Mouse (Mus musculus) MEL (cell line): ENCODE data around the gene Lamtor4.

Source experiments
- NELFE ChIP-seq: IDR thresholded peaks from 2 replicates; pipeline ENCODE4 v1.6.1; 2011; ENCODE audit warnings: low read depth, low read length, improper control_type of control experiment
- POLR2A ChIP-seq, 2 experiments: IDR thresholded peaks; 2 replicates each; pipeline ENCODE4 v1.6.1; 2011 to 2012; ENCODE audit warnings: low read length in 2 of 2, mild to moderate bottlenecking in 2 of 2, control low read depth in 1 of 2, improper control_type of control experiment in 1 of 2, low read depth in 1 of 2, moderate library complexity in 1 of 2; ENCODE audit not compliant: control insufficient read depth in 1 of 2, insufficient read depth in 1 of 2, poor library complexity in 1 of 2
- TCF12 ChIP-seq: IDR thresholded peaks from 2 replicates; pipeline ENCODE4 v1.6.1; 2014; ENCODE audit warnings: low read depth, mild to moderate bottlenecking, inconsistent platforms, low read length, improper control_type of control experiment, moderate library complexity
- USF1 ChIP-seq: IDR thresholded peaks from 2 replicates; pipeline ENCODE4 v1.6.1; 2014; ENCODE audit warnings: low read depth, mild to moderate bottlenecking, inconsistent platforms, low read length, improper control_type of control experiment, moderate library complexity
- ZC3H11A ChIP-seq: IDR thresholded peaks from 2 replicates; pipeline ENCODE4 v1.6.1; 2012; ENCODE audit warnings: low read depth, mild to moderate bottlenecking, inconsistent platforms, low read length, improper control_type of control experiment
- ZNF384 ChIP-seq: IDR thresholded peaks from 2 replicates; pipeline ENCODE4 v1.6.1; 2012; ENCODE audit warnings: low read depth, mild to moderate bottlenecking, inconsistent platforms, low read length, improper control_type of control experiment

- TF ChIP-seq TCF12: no peak
- TF ChIP-seq POLR2A (IDR thresholded peaks at IDR 0.05; ENCODE audit: control insufficient read depth in 1 of 2, insufficient read depth in 1 of 2, low read depth in 1 of 2, low read length in 2 of 2, poor library complexity in 1 of 2): no peak
- no peak for TF ChIP-seq ZC3H11A
- no peak for TF ChIP-seq NELFE
- no peak for TF ChIP-seq USF1
- no peak for TF ChIP-seq ZNF384
These were observed 24.5 kb downstream of the Lamtor4 start, which contains the start of the genes Gm43720, Gpc2 and Stag3 for GRCm38 (mm10) chr5:138279585-138280424.
